Mouse (Mus musculus) forebrain, embryonic 11.5 days (tissue): ENCODE results near the gene Atp5f1. TPM values are rescaled to one million over a fixed set of nuclear protein-coding genes. Genes with fewer than 3 reads are reported as not detected.

ENCODE experiments used
- ATAC-seq: fragments of 200-750 bp; cut with Nextera tagmentation; replicated peaks from 2 replicates; pipeline ENCODE4 v1.8.0; 2017; ENCODE audit warnings: moderate TSS enrichment; ENCODE audit not compliant: low FRiP score
- DNase-seq: peaks from one replicate; pipeline ENCODE4 v3.0.0-alpha.2; 2017; ENCODE audit warnings: low spot score
- H3K27ac ChIP-seq: fragments of 300-500 bp; sonication (generic); 2 replicates; pipeline ENCODE4 v1.5.1; 2014; ENCODE audit warnings: low read depth, low read length
- H3K27me3 ChIP-seq: fragments of 300-500 bp; sonication (generic); 2 replicates; pipeline ENCODE4 v1.6.1; 2014; ENCODE audit warnings: mild to moderate bottlenecking, low read length, mixed read lengths; ENCODE audit not compliant: control insufficient read depth, insufficient read depth
- H3K36me3 ChIP-seq: fragments of 300-500 bp; sonication (generic); 2 replicates; pipeline ENCODE4 v1.6.1; 2014; ENCODE audit warnings: mild to moderate bottlenecking, low read length, moderate library complexity, mixed read lengths; ENCODE audit not compliant: control insufficient read depth, insufficient read depth
- H3K4me1 ChIP-seq: fragments of 300-500 bp; sonication (generic); replicated peaks from 2 replicates; pipeline ENCODE4 v1.6.1; 2014; ENCODE audit warnings: low read length, mixed read lengths; ENCODE audit not compliant: control insufficient read depth, insufficient read depth
- H3K4me2 ChIP-seq: fragments of 300-500 bp; sonication (generic); 2 replicates; pipeline ENCODE4 v1.6.1; 2014; ENCODE audit warnings: low read depth, mild to moderate bottlenecking, low read length, moderate library complexity, mixed read lengths; ENCODE audit not compliant: severe bottlenecking
- H3K4me3 ChIP-seq: fragments of 300-500 bp; sonication (generic); 2 replicates; pipeline ENCODE4 v1.5.1; 2014; ENCODE audit warnings: low read depth, low read length
- H3K9ac ChIP-seq: fragments of 300-500 bp; sonication (generic); 2 replicates; pipeline ENCODE4 v1.6.1; 2014; ENCODE audit warnings: low read length
- H3K9me3 ChIP-seq: fragments of 300-500 bp; sonication (generic); 2 replicates; pipeline ENCODE4 v1.6.1; 2016; ENCODE audit warnings: low read length, mixed read lengths; ENCODE audit not compliant: control insufficient read depth
- WGBS: fragments of 180-500 bp; shearing (Covaris S2); extraction: QIAGEN DNeasy Blood & Tissue Kit; methylation state at CpG from one replicate; pipeline ENCODE4 v1.1.7; 2014; 5-methylcytosine and 5-hydroxymethylcytosine counted together
- polyA plus RNA-seq: library from polyadenylated mRNA; unstranded; fragments of >200 nt; fragmentation: Nextera tagmentation; extraction: Ambion mirVana; gene quantifications from 2 replicates; pipeline ENCODE4 v1.2.1, GENCODE M21; 2014

The Atp5f1 gene
- polyA plus RNA-seq, 1 experiment from 2014 or later, result 514 TPM

GRCm38 (mm10) chr3:105900266-105900665 lies 59.6 kb downstream of the Atp5f1 start:
- Histone ChIP-seq H3K4me3 (no peak overlapping the region), H3K9me3 (no peaks in the 10 kb centered on the region), H3K27ac (no peak overlapping the region), H3K9ac (no peak overlapping the region), H3K36me3 (no peaks in the 10 kb centered on the region), H3K27me3 (no peaks in the 10 kb centered on the region), H3K4me2 (no peak overlapping the region), H3K4me1 (no peaks in the 10 kb centered on the region)
- DNase-seq, result peak; percentile 25
- 80% methylated on average over 6 of the region's 6 CpGs for WGBS
- no peak for ATAC-seq

DNA sequence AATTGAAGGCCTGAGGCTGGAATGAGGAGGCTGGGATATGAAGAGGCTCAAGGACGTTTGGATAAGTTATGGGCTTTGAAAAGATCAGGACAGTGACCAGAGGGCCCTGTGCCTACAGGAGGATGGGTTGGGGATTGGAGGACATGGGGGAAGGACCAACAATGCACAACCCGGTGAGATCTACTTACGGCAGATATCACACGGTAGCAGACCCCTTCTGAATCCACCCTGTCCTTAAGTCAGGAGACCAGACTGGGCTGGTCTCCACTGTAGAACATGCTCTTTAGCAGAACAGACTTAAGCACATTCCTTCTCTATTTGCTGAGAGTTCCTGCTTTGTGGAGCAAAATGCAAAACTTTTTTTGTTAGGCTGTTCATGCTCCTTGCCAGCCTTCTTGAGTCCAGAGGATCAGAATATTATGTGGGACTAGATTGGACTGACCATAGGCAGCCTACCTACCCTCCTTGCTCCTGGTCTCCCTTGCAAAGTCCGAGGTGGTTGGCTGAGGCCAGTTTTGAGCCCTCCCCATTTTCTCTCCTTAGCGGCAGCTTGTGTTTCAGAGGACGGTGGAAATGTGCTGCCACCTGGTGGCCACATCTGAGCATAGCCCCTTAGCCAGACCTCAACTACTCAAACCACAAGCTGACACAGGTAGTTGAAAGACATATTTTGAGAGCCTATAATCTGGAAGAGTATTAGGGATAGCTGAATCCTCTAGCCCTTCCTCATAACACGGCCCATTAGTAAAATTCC lies 60.3 kb downstream of the Atp5f1 start:
- peak; percentile 90 for DNase-seq
- ATAC-seq, result peak; percentile 83
- Histone ChIP-seq H3K4me1 (no peaks in the 10 kb centered on the region), H3K4me3 (no peak overlapping the region), H3K27me3 (no peaks in the 10 kb centered on the region), H3K4me2 (no peak overlapping the region), H3K27ac (no peak overlapping the region), H3K36me3 (no peaks in the 10 kb centered on the region), H3K9ac (no peak overlapping the region), H3K9me3 (no peaks in the 10 kb centered on the region)
- 43% methylated on average over 8 of the region's 8 CpGs for WGBS

- Histone ChIP-seq H3K36me3 (no peaks in the 10 kb centered on the region), H3K4me2 (no peak overlapping the region), H3K9ac (no peak overlapping the region), H3K27me3 (no peaks in the 10 kb centered on the region), H3K4me3 (no peak overlapping the region), H3K27ac (no peak overlapping the region), H3K9me3 (no peaks in the 10 kb centered on the region), H3K4me1 (no peaks in the 10 kb centered on the region)
- 91% methylated on average over 11 of the region's 11 CpGs for WGBS
- DNase-seq, result peak; percentile 35
- ATAC-seq, result 0 out of 2 replicates have a peak, but pooled peaks have one; percentile 4
These were observed 61.0 kb downstream of the Atp5f1 start for GRCm38 (mm10) chr3:105898861-105899260.

- H3K27me3 ChIP-seq, result no peaks in the 10 kb centered on the region
- no peak overlapping the region for H3K27ac ChIP-seq
- WGBS, result 89% methylated on average over 2 of the region's 2 CpGs
- no peak overlapping the region for H3K9ac ChIP-seq
- no peak overlapping the region for H3K4me2 ChIP-seq
- ATAC-seq, result no peak
- DNase-seq, result peak; percentile 19
- H3K36me3 ChIP-seq, result no peaks in the 10 kb centered on the region
- H3K4me1 ChIP-seq, result no peaks in the 10 kb centered on the region
- H3K4me3 ChIP-seq, result no peak overlapping the region
- H3K9me3 ChIP-seq, result no peaks in the 10 kb centered on the region
These were observed 61.6 kb downstream of the Atp5f1 start for GRCm38 (mm10) chr3:105898325-105898724.

GRCm38 (mm10) chr3:105896811-105897210 lies 63.1 kb downstream of the Atp5f1 start:
- Histone ChIP-seq H3K9me3 (no peaks in the 10 kb centered on the region), H3K9ac (no peak overlapping the region), H3K36me3 (no peaks in the 10 kb centered on the region), H3K27me3 (no peaks in the 10 kb centered on the region), H3K27ac (no peak overlapping the region), H3K4me3 (no peak overlapping the region), H3K4me1 (no peaks in the 10 kb centered on the region), H3K4me2 (no peak overlapping the region)
- DNase-seq (no peak), ATAC-seq (no peak)
- 75% methylated on average over 3 of the region's 3 CpGs for WGBS

DNA sequence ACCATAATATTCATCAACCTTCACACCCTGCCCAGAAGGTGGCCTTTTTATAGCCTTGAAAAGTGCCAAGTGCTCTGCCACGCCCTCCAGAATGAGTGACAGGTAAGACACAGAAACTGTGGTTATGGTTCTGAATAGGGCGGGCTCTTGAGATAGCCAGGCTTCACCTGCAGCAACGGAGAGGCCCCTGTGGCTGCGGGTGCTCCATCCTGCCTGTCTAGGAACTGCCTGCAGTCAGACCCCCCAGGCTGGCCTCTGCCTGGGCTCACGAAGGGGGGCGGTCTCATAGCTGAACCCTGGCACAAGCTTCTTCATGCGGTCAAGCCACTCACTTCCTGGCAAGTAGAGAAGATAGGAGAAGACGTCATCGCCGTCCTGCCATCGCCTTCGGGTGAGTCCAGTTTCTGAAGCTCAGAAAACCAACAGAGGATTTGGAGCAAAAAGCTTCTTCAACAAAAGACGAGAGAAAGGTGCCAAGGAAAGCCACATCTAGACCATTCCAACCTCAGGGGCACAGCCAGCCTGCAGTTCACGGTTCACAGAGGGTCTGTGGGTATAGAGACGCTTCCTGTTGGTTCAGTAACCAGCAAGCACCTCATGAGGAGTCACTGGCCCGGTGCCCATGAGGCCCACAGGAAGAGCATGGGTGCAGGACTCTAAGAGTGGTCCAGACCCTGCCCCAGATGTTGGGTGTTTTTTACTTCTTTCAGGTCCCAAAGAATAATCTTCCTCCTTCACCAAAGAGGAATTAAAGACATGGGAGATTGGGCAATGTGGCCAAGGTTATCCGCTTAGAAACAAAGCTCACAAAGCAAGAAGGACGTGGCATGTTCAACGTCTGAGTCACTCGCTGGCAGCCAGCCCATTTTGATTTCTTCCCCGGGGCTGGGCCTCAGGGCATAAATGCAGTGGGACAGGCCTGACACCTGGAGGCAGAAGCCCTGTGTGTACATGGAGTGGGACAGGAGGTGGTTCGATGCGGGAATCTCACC lies 65.0 kb downstream of the Atp5f1 start:
- Histone ChIP-seq H3K4me2 (no peak overlapping the region), H3K27ac (no peak overlapping the region), H3K4me1 (no peaks in the 10 kb centered on the region), H3K36me3 (no peaks in the 10 kb centered on the region), H3K27me3 (no peaks in the 10 kb centered on the region), H3K4me3 (no peak overlapping the region), H3K9me3 (no peaks in the 10 kb centered on the region), H3K9ac (no peak overlapping the region)
- ATAC-seq (no peak), DNase-seq (no peak)
- WGBS, result 84% methylated on average over 23 of the region's 23 CpGs

- Histone ChIP-seq H3K4me3 (no peak overlapping the region), H3K9ac (no peak overlapping the region), H3K4me2 (no peak overlapping the region), H3K27me3 (no peaks in the 10 kb centered on the region), H3K27ac (no peak overlapping the region), H3K36me3 (no peaks in the 10 kb centered on the region), H3K4me1 (no peaks in the 10 kb centered on the region), H3K9me3 (no peaks in the 10 kb centered on the region)
- DNase-seq (no peak), ATAC-seq (no peak)
- 64% methylated on average over 6 of the region's 6 CpGs for WGBS
These were observed 65.9 kb downstream of the Atp5f1 start for GRCm38 (mm10) chr3:105893941-105894391.
